Mouse (Mus musculus) lung, embryonic 16.5 days (tissue): ENCODE measurements around the gene Card19. TPM values are rescaled to one million over a fixed set of nuclear protein-coding genes. Genes with fewer than 3 reads are reported as not detected.

ENCODE experiments used
- ATAC-seq: fragments of 200-750 bp; cut with Nextera tagmentation; 2 replicates; pipeline ENCODE4 v1.8.0; 2017; ENCODE audit warnings: low read depth, mild to moderate bottlenecking, moderate library complexity
- H3K27ac ChIP-seq: fragments of 300-500 bp; sonication (generic); 2 replicates; pipeline ENCODE4 v1.5.1; 2014; ENCODE audit warnings: mild to moderate bottlenecking, control low read depth, low read length
- H3K27me3 ChIP-seq: fragments of 300-500 bp; sonication (generic); 2 replicates; pipeline ENCODE4 v1.6.1; 2014; ENCODE audit warnings: low read depth, low read length, mixed read lengths; ENCODE audit not compliant: control insufficient read depth, insufficient read depth
- H3K36me3 ChIP-seq: fragments of 300-500 bp; sonication (generic); 2 replicates; pipeline ENCODE4 v1.6.1; 2014; ENCODE audit warnings: low read length; ENCODE audit not compliant: control insufficient read depth, insufficient read depth
- H3K4me1 ChIP-seq: fragments of 300-500 bp; sonication (generic); replicated peaks from 2 replicates; pipeline ENCODE4 v1.6.1; 2014; ENCODE audit warnings: low read length, mixed read lengths; ENCODE audit not compliant: control insufficient read depth, insufficient read depth
- H3K4me2 ChIP-seq: fragments of 300-500 bp; sonication (generic); 2 replicates; pipeline ENCODE4 v1.6.1; 2014; ENCODE audit warnings: low read depth, low read length, control low read depth
- H3K4me3 ChIP-seq: fragments of 300-500 bp; sonication (generic); 2 replicates; pipeline ENCODE4 v1.5.1; 2014; ENCODE audit warnings: mild to moderate bottlenecking, low read length, control low read depth
- H3K9ac ChIP-seq: fragments of 300-500 bp; sonication (generic); 2 replicates; pipeline ENCODE4 v1.6.1; 2014; ENCODE audit warnings: low read length, control low read depth
- H3K9me3 ChIP-seq: fragments of 300-500 bp; sonication (generic); 2 replicates; pipeline ENCODE4 v1.6.1; 2016; ENCODE audit warnings: low read length; ENCODE audit not compliant: control insufficient read depth
- WGBS: fragments of 180-500 bp; shearing (Covaris S2); extraction: QIAGEN DNeasy Blood & Tissue Kit; methylation state at CpG from one replicate; pipeline ENCODE4 v1.1.7; 2014; 5-methylcytosine and 5-hydroxymethylcytosine counted together
- polyA plus RNA-seq: library from polyadenylated mRNA; unstranded; fragments of >200 nt; fragmentation: Nextera tagmentation; extraction: Ambion mirVana; gene quantifications from 2 replicates; pipeline ENCODE4 v1.2.1, GENCODE M21; 2015

Card19 gene
- polyA plus RNA-seq, 1 experiment from 2014 or later, result 57.1 TPM

GRCm38 (mm10) chr13:49248467-49248862 lies 32.6 kb upstream of the Card19 start, which contains the start of gene Susd3:
Susd3 (minus strand) TSS chr13:49248706.
- Histone ChIP-seq H3K4me3 (peak within 1 kb of the TSS; percentile 45), H3K4me2 (peak within 1 kb of the TSS; percentile 82), H3K9me3 (no peaks in the 10 kb centered on the region), H3K27ac (no peak within 1 kb of the TSS), H3K4me1 (peaks cover 6% of the 10 kb centered on the region; the same call in 1 of the 2 replicates), H3K27me3 (peaks cover 22% of the 10 kb centered on the region), H3K36me3 (no peaks in the 10 kb centered on the region), H3K9ac (no peak within 1 kb of the TSS)
- WGBS, result 13% methylated on average over 7 of the region's 8 CpGs
- no peak for ATAC-seq

- H3K9me3 ChIP-seq, result no peaks in the 10 kb centered on the region
- H3K36me3 ChIP-seq, result no peaks in the 10 kb centered on the region
- no peak overlapping the region for H3K9ac ChIP-seq
- WGBS, result 2% methylated on average over 58 of the region's 58 CpGs
- H3K4me1 ChIP-seq, result peaks cover 6% of the 10 kb centered on the region; the same call in 1 of the 2 replicates
- H3K4me3 ChIP-seq, result peak overlapping the region; percentile 45
- no peak overlapping the region for H3K27ac ChIP-seq
- peak overlapping the region; percentile 82 for H3K4me2 ChIP-seq
- H3K27me3 ChIP-seq, result peaks cover 22% of the 10 kb centered on the region
- peak; percentile 66 for ATAC-seq
Observed at GRCm38 (mm10) chr13:49247740-49248466, 32.1 kb upstream of the Card19 start.

- ATAC-seq, result no peak
- Histone ChIP-seq H3K4me1 (peaks cover 6% of the 10 kb centered on the region; the same call in 1 of the 2 replicates), H3K4me3 (peak overlapping the region; percentile 45), H3K9me3 (no peaks in the 10 kb centered on the region), H3K36me3 (no peaks in the 10 kb centered on the region), H3K9ac (no peak overlapping the region), H3K27ac (no peak overlapping the region), H3K4me2 (peak overlapping the region; percentile 82), H3K27me3 (peaks cover 22% of the 10 kb centered on the region)
- 31% methylated on average over 12 of the region's 12 CpGs for WGBS
Observed at GRCm38 (mm10) chr13:49247232-49247739, 31.4 kb upstream of the Card19 start.

GRCm38 (mm10) chr13:49246626-49247025 lies 30.8 kb upstream of the Card19 start:
- Histone ChIP-seq H3K9me3 (no peaks in the 10 kb centered on the region), H3K4me3 (no peak overlapping the region), H3K27ac (no peak overlapping the region), H3K4me2 (no peak overlapping the region), H3K9ac (no peak overlapping the region), H3K27me3 (peaks cover 22% of the 10 kb centered on the region), H3K36me3 (no peaks in the 10 kb centered on the region), H3K4me1 (peaks cover 6% of the 10 kb centered on the region; the same call in 1 of the 2 replicates)
- WGBS, result 86% methylated on average over 2 of the region's 2 CpGs
- ATAC-seq, result no peak

- WGBS, result 58% methylated on average over 3 of the region's 3 CpGs
- no peak overlapping the region for H3K4me2 ChIP-seq
- no peak for ATAC-seq
Observed at GRCm38 (mm10) chr13:49246011-49246410, 30.2 kb upstream of the Card19 start.

GRCm38 (mm10) chr13:49245251-49245650 lies 29.4 kb upstream of the Card19 start:
- Histone ChIP-seq H3K4me3 (no peak overlapping the region), H3K36me3 (no peaks in the 10 kb centered on the region), H3K27ac (no peak overlapping the region), H3K4me2 (no peak overlapping the region), H3K4me1 (peaks cover 6% of the 10 kb centered on the region; the same call in 1 of the 2 replicates), H3K27me3 (peaks cover 22% of the 10 kb centered on the region), H3K9me3 (no peaks in the 10 kb centered on the region), H3K9ac (no peak overlapping the region)
- no peak for ATAC-seq
- 57% methylated on average over 4 of the region's 4 CpGs for WGBS

More at GRCm38 (mm10) chr13:49246011-49246410, 30.2 kb upstream of the Card19 start:
- Histone ChIP-seq H3K27ac (no peak overlapping the region), H3K27me3 (peaks cover 22% of the 10 kb centered on the region), H3K9me3 (no peaks in the 10 kb centered on the region), H3K4me1 (peaks cover 6% of the 10 kb centered on the region; the same call in 1 of the 2 replicates), H3K4me3 (no peak overlapping the region), H3K9ac (no peak overlapping the region), H3K36me3 (no peaks in the 10 kb centered on the region)

GRCm38 (mm10) chr13:49243492-49243891 lies 27.7 kb upstream of the Card19 start:
- no peak for ATAC-seq
- no peak overlapping the region for H3K27ac ChIP-seq

GRCm38 (mm10) chr13:49242321-49243065 lies 26.7 kb upstream of the Card19 start:
- ATAC-seq, result peak; percentile 59; the same call in 1 of the 2 replicates
- Histone ChIP-seq H3K4me3 (no peak overlapping the region), H3K9me3 (no peaks in the 10 kb centered on the region), H3K4me2 (no peak overlapping the region), H3K36me3 (no peaks in the 10 kb centered on the region), H3K27me3 (peaks cover 8% of the 10 kb centered on the region; the same call in 1 of the 2 replicates), H3K4me1 (no peaks in the 10 kb centered on the region), H3K9ac (no peak overlapping the region), H3K27ac (no peak overlapping the region)
- 38% methylated on average over 9 of the region's 9 CpGs for WGBS

More at GRCm38 (mm10) chr13:49243492-49243891, 27.7 kb upstream of the Card19 start:
- Histone ChIP-seq H3K4me1 (peaks cover 6% of the 10 kb centered on the region; the same call in 1 of the 2 replicates), H3K9me3 (no peaks in the 10 kb centered on the region), H3K27me3 (peaks cover 18% of the 10 kb centered on the region), H3K4me3 (no peak overlapping the region), H3K9ac (no peak overlapping the region), H3K4me2 (no peak overlapping the region), H3K36me3 (no peaks in the 10 kb centered on the region)
- WGBS, result 76% methylated on average over 2 of the region's 2 CpGs

GRCm38 (mm10) chr13:49238737-49239136 lies 22.9 kb upstream of the Card19 start:
- no peak overlapping the region for H3K4me2 ChIP-seq
- H3K27me3 ChIP-seq, result no peaks in the 10 kb centered on the region
- H3K9me3 ChIP-seq, result no peaks in the 10 kb centered on the region
- no peak overlapping the region for H3K27ac ChIP-seq
- no peak overlapping the region for H3K4me3 ChIP-seq
- 87% methylated on average over 8 of the region's 8 CpGs for WGBS
- no peak for ATAC-seq
- H3K9ac ChIP-seq, result no peak overlapping the region
- H3K36me3 ChIP-seq, result no peaks in the 10 kb centered on the region
- H3K4me1 ChIP-seq, result no peaks in the 10 kb centered on the region
